Mouse (Mus musculus): Measurements from ENCODE around the gene Ppp1r1a. TPM values are rescaled to one million over a fixed set of nuclear protein-coding genes. Genes with fewer than 3 reads are reported as not detected.

Gene Ppp1r1a
- polyA plus RNA-seq, 1 experiment from 2014 or later, result 100 TPM

- peaks cover 4% of the 10 kb centered on the region; the same call in 1 of the 2 replicates for H3K27me3 ChIP-seq
- H3K9me3 ChIP-seq, result no peaks in the 10 kb centered on the region
- H3K27ac ChIP-seq (replicated peaks), result no peak overlapping the region
- 59% methylated on average over 1 of the region's 1 CpGs for WGBS
- peaks cover 16% of the 10 kb centered on the region for H3K4me1 ChIP-seq
- H3K4me2 ChIP-seq (replicated peaks), result no peak overlapping the region
- H3K9ac ChIP-seq (replicated peaks), result no peak overlapping the region
- H3K36me3 ChIP-seq, result peaks cover 6% of the 10 kb centered on the region; the same call in 1 of the 2 replicates
- no peak for ATAC-seq (replicated peaks)
- H3K4me3 ChIP-seq, result no peak overlapping the region
These were observed 2.0 kb downstream of the Ppp1r1a start for GRCm38 (mm10) chr15:103535786-103536185.

- H3K36me3 ChIP-seq, result peaks cover 6% of the 10 kb centered on the region; the same call in 1 of the 2 replicates
- no peak overlapping the region for H3K9ac ChIP-seq (replicated peaks)
- ATAC-seq (replicated peaks), result no peak
- H3K4me2 ChIP-seq (replicated peaks), result no peak overlapping the region
- peaks cover 2% of the 10 kb centered on the region; the same call in 1 of the 2 replicates for H3K27me3 ChIP-seq
- H3K9me3 ChIP-seq, result no peaks in the 10 kb centered on the region
- no peak overlapping the region for H3K27ac ChIP-seq (replicated peaks)
- H3K4me3 ChIP-seq, result no peak overlapping the region
- 84% methylated on average over 2 of the region's 2 CpGs for WGBS
- peaks cover 16% of the 10 kb centered on the region for H3K4me1 ChIP-seq
These were observed 2.8 kb downstream of the Ppp1r1a start for GRCm38 (mm10) chr15:103535030-103535429.

GRCm38 (mm10) chr15:103534054-103534620 lies 3.7 kb downstream of the Ppp1r1a start:
- Histone ChIP-seq H3K9ac (replicated peaks) (no peak overlapping the region), H3K4me3 (no peak overlapping the region), H3K27ac (replicated peaks) (no peak overlapping the region), H3K27me3 (no peaks in the 10 kb centered on the region), H3K4me2 (replicated peaks) (no peak overlapping the region), H3K36me3 (peaks cover 6% of the 10 kb centered on the region; the same call in 1 of the 2 replicates), H3K4me1 (peaks cover 16% of the 10 kb centered on the region), H3K9me3 (no peaks in the 10 kb centered on the region)
- 92% methylated on average over 7 of the region's 7 CpGs for WGBS
- ATAC-seq (replicated peaks), result no peak

GRCm38 (mm10) chr15:103530372-103530771 lies 7.4 kb downstream of the Ppp1r1a start:
- peaks cover 24% of the 10 kb centered on the region; the same call in 1 of the 2 replicates for H3K36me3 ChIP-seq
- ATAC-seq (replicated peaks), result peak; percentile 74
- peak overlapping the region; percentile 39 for H3K27ac ChIP-seq (replicated peaks)
- H3K4me3 ChIP-seq, result no peak overlapping the region
- WGBS, result 3% methylated on average over 5 of the region's 5 CpGs
- H3K9ac ChIP-seq (replicated peaks), result no peak overlapping the region
- no peak overlapping the region for H3K4me2 ChIP-seq (replicated peaks)
- H3K4me1 ChIP-seq, result no peaks in the 10 kb centered on the region
- H3K27me3 ChIP-seq, result no peaks in the 10 kb centered on the region
- no peaks in the 10 kb centered on the region for H3K9me3 ChIP-seq

GRCm38 (mm10) chr15:103523156-103523555 lies 14.6 kb downstream of the Ppp1r1a start:
- no peak overlapping the region for H3K4me3 ChIP-seq
- H3K27me3 ChIP-seq, result no peaks in the 10 kb centered on the region
- H3K36me3 ChIP-seq, result peaks cover 34% of the 10 kb centered on the region
- no peak overlapping the region for H3K4me2 ChIP-seq (replicated peaks)
- peak overlapping the region; percentile 12; the same call in 1 of the 2 replicates for H3K27ac ChIP-seq (replicated peaks)
- WGBS, result 41% methylated on average over 3 of the region's 3 CpGs
- H3K9me3 ChIP-seq, result no peaks in the 10 kb centered on the region
- H3K9ac ChIP-seq (replicated peaks), result no peak overlapping the region
- peaks cover 38% of the 10 kb centered on the region for H3K4me1 ChIP-seq
- no peak for ATAC-seq (replicated peaks)

- Histone ChIP-seq H3K27ac (replicated peaks) (peak overlapping the region; percentile 12), H3K36me3 (peaks cover 28% of the 10 kb centered on the region), H3K4me2 (replicated peaks) (no peak overlapping the region), H3K4me3 (no peak overlapping the region), H3K4me1 (peaks cover 43% of the 10 kb centered on the region), H3K9me3 (no peaks in the 10 kb centered on the region), H3K27me3 (no peaks in the 10 kb centered on the region), H3K9ac (replicated peaks) (no peak overlapping the region)
- ATAC-seq (replicated peaks), result no peak
- WGBS, result 65% methylated on average over 3 of the region's 3 CpGs
These were observed 15.2 kb downstream of the Ppp1r1a start for GRCm38 (mm10) chr15:103522458-103523099.

GRCm38 (mm10) chr15:103519386-103520378 lies 18.1 kb downstream of the Ppp1r1a start:
- Histone ChIP-seq H3K27ac (replicated peaks) (peak overlapping the region; percentile 92), H3K4me1 (peaks cover 68% of the 10 kb centered on the region), H3K4me2 (replicated peaks) (peak overlapping the region; percentile 29), H3K27me3 (no peaks in the 10 kb centered on the region), H3K9me3 (no peaks in the 10 kb centered on the region), H3K9ac (replicated peaks) (peak overlapping the region; percentile 24; the same call in 1 of the 2 replicates), H3K4me3 (no peak overlapping the region), H3K36me3 (peaks cover 14% of the 10 kb centered on the region)
- peak; percentile 31 for ATAC-seq (replicated peaks)
- WGBS, result 5% methylated on average over 4 of the region's 4 CpGs

GRCm38 (mm10) chr15:103518600-103519385 lies 19.0 kb downstream of the Ppp1r1a start:
- Histone ChIP-seq H3K4me3 (no peak overlapping the region), H3K4me1 (peaks cover 77% of the 10 kb centered on the region), H3K36me3 (peaks cover 12% of the 10 kb centered on the region), H3K9me3 (no peaks in the 10 kb centered on the region), H3K4me2 (replicated peaks) (peak overlapping the region; percentile 29), H3K27me3 (no peaks in the 10 kb centered on the region), H3K27ac (replicated peaks) (peak overlapping the region; percentile 92), H3K9ac (replicated peaks) (peak overlapping the region; percentile 24; the same call in 1 of the 2 replicates)
- peak; percentile 78 for ATAC-seq (replicated peaks)
- WGBS, result under 1% methylated on average over 5 of the region's 5 CpGs

- peak overlapping the region; percentile 59; the same call in 1 of the 2 replicates for H3K9ac ChIP-seq (replicated peaks)
- ATAC-seq (replicated peaks), result no peak
- WGBS, result 23% methylated on average over 3 of the region's 3 CpGs
These were observed 22.9 kb downstream of the Ppp1r1a start for GRCm38 (mm10) chr15:103514914-103515313.

GRCm38 (mm10) chr15:103514119-103514518 lies 23.7 kb downstream of the Ppp1r1a start:
- Histone ChIP-seq H3K27me3 (no peaks in the 10 kb centered on the region), H3K4me1 (peaks cover 64% of the 10 kb centered on the region)
- WGBS, result under 1% methylated on average over 10 of the region's 10 CpGs

More at GRCm38 (mm10) chr15:103514914-103515313, 22.9 kb downstream of the Ppp1r1a start:
- H3K4me2 ChIP-seq (replicated peaks), result peak overlapping the region; percentile 53
- H3K36me3 ChIP-seq, result no peaks in the 10 kb centered on the region
- H3K9me3 ChIP-seq, result no peaks in the 10 kb centered on the region
- peak overlapping the region; percentile 44 for H3K4me3 ChIP-seq
- H3K27me3 ChIP-seq, result no peaks in the 10 kb centered on the region
- peak overlapping the region; percentile 92 for H3K27ac ChIP-seq (replicated peaks)
- H3K4me1 ChIP-seq, result peaks cover 65% of the 10 kb centered on the region

GRCm38 (mm10) chr15:103513621-103514031 lies 24.2 kb downstream of the Ppp1r1a start:
- Histone ChIP-seq H3K36me3 (no peaks in the 10 kb centered on the region), H3K27ac (replicated peaks) (peak overlapping the region; percentile 92), H3K4me2 (replicated peaks) (peak overlapping the region; percentile 53), H3K27me3 (no peaks in the 10 kb centered on the region), H3K9ac (replicated peaks) (peak overlapping the region; percentile 59), H3K4me1 (peaks cover 59% of the 10 kb centered on the region), H3K9me3 (no peaks in the 10 kb centered on the region), H3K4me3 (peak overlapping the region; percentile 44)
- peak; percentile 57 for ATAC-seq (replicated peaks)
- 2% methylated on average over 7 of the region's 7 CpGs for WGBS

More at GRCm38 (mm10) chr15:103514119-103514518, 23.7 kb downstream of the Ppp1r1a start:
- H3K9ac ChIP-seq (replicated peaks), result peak overlapping the region; percentile 59
- peak overlapping the region; percentile 44 for H3K4me3 ChIP-seq
- peak overlapping the region; percentile 53 for H3K4me2 ChIP-seq (replicated peaks)
- no peaks in the 10 kb centered on the region for H3K36me3 ChIP-seq
- peak overlapping the region; percentile 92 for H3K27ac ChIP-seq (replicated peaks)
- ATAC-seq (replicated peaks), result peak; percentile 93
- H3K9me3 ChIP-seq, result no peaks in the 10 kb centered on the region

Data from forebrain, embryonic 15.5 days (tissue).